Mouse (Mus musculus) CD4-positive, CD25-positive, alpha-beta regulatory T cell, adult 2 months (primary cell): ENCODE measurements around the gene Olfr1375.
"Not testable (repeated sequence)": the region's sequence is repeated elsewhere in the genome, so short reads cannot be mapped to it uniquely, and the experiment has no call there.

Experiments used
- DNase-seq: peaks from one replicate; pipeline ENCODE4 v3.0.0-alpha.2; 2012; ENCODE audit warnings: low read depth, low spot score

Olfr1375 gene

GRCm38 (mm10) chr11:51047809-51048208, at the start of gene Olfr1375:
Gene Olfr1375, plus strand, starts transcription at chr11:51048109.
- DNase-seq, result not testable (repeated sequence)

- DNase-seq, result no peak
Measured at GRCm38 (mm10) chr11:51003296-51003695, 44.6 kb upstream of the Olfr1375 start, which contains the start of gene Olfr51. Gene Olfr51, plus strand, starts transcription at chr11:51003596.

GRCm38 (mm10) chr11:51011821-51012220, 36.1 kb upstream of the Olfr1375 start:
- no peak for DNase-seq

GRCm38 (mm10) chr11:51013936-51014335, 34.0 kb upstream of the Olfr1375 start, which contains the start of gene Olfr54:
Gene Olfr54, plus strand, starts transcription at chr11:51014236.
- DNase-seq, result no peak

GRCm38 (mm10) chr11:51016341-51016740, 31.6 kb upstream of the Olfr1375 start:
- no peak for DNase-seq

GRCm38 (mm10) chr11:51026811-51027210, 21.1 kb upstream of the Olfr1375 start:
- DNase-seq, result not testable (repeated sequence)

- not testable (repeated sequence) for DNase-seq
Measured at GRCm38 (mm10) chr11:51029381-51029780, 18.5 kb upstream of the Olfr1375 start.

- DNase-seq, result no peak
Measured at GRCm38 (mm10) chr11:51030225-51030624, 17.7 kb upstream of the Olfr1375 start.

- DNase-seq, result peak; percentile 46
Measured at GRCm38 (mm10) chr11:51032851-51033250, 15.1 kb upstream of the Olfr1375 start.

- not testable (repeated sequence) for DNase-seq
Measured at GRCm38 (mm10) chr11:51034141-51034540, 13.8 kb upstream of the Olfr1375 start.

GRCm38 (mm10) chr11:51035951-51036350, 12.0 kb upstream of the Olfr1375 start:
- no peak for DNase-seq

- not testable (repeated sequence) for DNase-seq
Measured at GRCm38 (mm10) chr11:51044776-51045175, 3.1 kb upstream of the Olfr1375 start.

GRCm38 (mm10) chr11:51051678-51052077, 3.8 kb downstream of the Olfr1375 start:
- no peak for DNase-seq

- no peak for DNase-seq
Measured at GRCm38 (mm10) chr11:51053230-51053629, 5.3 kb downstream of the Olfr1375 start.

- DNase-seq, result no peak
Measured at GRCm38 (mm10) chr11:51059151-51059571, 11.3 kb downstream of the Olfr1375 start, which contains the start of gene Zfp354a. Gene Zfp354a, plus strand, starts transcription at chr11:51059257.

GRCm38 (mm10) chr11:51059640-51060039, 11.7 kb downstream of the Olfr1375 start:
- DNase-seq, result no peak

- no peak for DNase-seq
Measured at GRCm38 (mm10) chr11:51060981-51061380, 13.1 kb downstream of the Olfr1375 start.

GRCm38 (mm10) chr11:51063276-51063675, 15.4 kb downstream of the Olfr1375 start:
- no peak for DNase-seq

- DNase-seq, result no peak
Measured at GRCm38 (mm10) chr11:51063841-51064240, 15.9 kb downstream of the Olfr1375 start.

- DNase-seq, result no peak
Measured at GRCm38 (mm10) chr11:51084527-51084926, 36.6 kb downstream of the Olfr1375 start.

GRCm38 (mm10) chr11:51085269-51085668, 37.4 kb downstream of the Olfr1375 start:
- no peak for DNase-seq
